Mouse (Mus musculus) left cerebral cortex, postnatal 10 days (tissue): Measurements from ENCODE around the gene Itpr2. TPM values are rescaled to one million over a fixed set of nuclear protein-coding genes. Genes with fewer than 3 reads are reported as not detected.

Experiments used
- DNase-seq, 2 experiments: peaks; one replicate each; pipeline ENCODE4 v3.0.0; 2021 to 2022; ENCODE audit warnings: low spot score in 2 of 2, mixed read lengths in 1 of 2; ENCODE audit errors: extremely low spot score in 1 of 2
- intact Hi-C: fragments of 180-260 bp; cut with DNase I; formaldehyde crosslinking; loops from one replicate; pipeline ENCODE4 v1.15.1; 2025
- total RNA-seq, 2 experiments: library from RNA; stranded (reverse); gene quantifications; 2 replicates each; pipeline ENCODE4 v1.2.3; 2021

Itpr2 gene
- total RNA-seq, 2 experiments from 2014 or later, result 17.0 to 19.3 TPM

DNA sequence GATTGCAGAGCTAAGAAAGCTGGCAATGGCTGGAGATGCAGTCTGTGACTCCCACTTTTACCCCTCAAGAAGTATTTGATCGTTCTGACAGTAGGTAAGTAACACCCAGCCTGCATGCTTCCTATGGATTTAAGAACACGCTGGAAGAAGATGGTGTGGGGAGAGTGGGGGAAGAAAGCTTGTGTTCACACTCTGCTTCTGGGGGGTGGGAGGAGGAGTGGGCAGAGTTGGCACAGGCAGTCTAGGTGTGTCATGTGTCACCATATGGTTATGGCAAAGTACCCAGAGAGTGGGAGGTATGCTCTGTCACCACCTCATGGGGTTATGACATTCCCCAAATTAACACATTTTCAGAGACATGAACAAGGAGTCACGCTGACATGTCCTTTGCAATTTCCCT is 377.5 kb downstream of the Itpr2 start:
- no peak for DNase-seq
- intact Hi-C loops, result no loop called here

DNA sequence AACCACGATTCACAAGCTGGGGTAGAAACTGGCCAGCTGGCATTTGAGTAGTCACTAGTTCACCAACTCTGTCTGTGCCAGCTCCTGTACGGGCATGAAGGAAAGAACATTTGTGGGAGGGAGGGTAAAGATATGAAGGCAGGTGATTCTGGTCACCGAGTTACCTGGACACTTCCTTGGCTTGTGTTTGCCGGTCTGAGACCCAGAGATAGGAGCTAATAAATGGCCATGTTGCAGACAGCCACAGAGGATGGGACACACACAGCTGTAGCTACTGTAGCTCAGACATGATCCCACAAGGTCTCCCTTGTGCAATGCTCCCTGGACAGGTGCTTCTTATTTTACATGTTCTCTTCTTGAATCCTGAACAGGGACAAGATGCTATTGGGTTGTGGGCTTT is 378.4 kb downstream of the Itpr2 start:
- DNase-seq, result no peak
- intact Hi-C loops, result no loop called here

DNA sequence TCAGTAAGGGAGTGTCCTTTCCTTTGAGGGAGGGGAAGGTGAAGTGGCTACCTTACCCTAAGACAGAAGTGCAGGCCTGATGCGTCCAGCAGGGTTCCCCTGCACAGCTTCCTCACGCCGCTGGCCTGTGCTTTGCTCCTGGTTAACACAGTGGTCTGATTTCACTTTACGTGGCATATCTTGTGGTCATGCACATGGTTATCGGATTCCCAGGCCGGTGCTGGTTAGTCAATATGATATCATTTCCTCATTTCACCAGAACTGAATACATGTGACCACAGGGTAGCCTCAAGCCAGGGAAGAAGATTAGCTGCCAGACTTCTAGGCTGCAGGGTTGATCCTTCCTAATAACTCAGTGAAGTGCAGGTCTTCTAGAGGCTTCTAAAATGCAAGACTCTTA is 381.9 kb downstream of the Itpr2 start:
- intact Hi-C loops, result no loop called here
- no peak for DNase-seq

DNA sequence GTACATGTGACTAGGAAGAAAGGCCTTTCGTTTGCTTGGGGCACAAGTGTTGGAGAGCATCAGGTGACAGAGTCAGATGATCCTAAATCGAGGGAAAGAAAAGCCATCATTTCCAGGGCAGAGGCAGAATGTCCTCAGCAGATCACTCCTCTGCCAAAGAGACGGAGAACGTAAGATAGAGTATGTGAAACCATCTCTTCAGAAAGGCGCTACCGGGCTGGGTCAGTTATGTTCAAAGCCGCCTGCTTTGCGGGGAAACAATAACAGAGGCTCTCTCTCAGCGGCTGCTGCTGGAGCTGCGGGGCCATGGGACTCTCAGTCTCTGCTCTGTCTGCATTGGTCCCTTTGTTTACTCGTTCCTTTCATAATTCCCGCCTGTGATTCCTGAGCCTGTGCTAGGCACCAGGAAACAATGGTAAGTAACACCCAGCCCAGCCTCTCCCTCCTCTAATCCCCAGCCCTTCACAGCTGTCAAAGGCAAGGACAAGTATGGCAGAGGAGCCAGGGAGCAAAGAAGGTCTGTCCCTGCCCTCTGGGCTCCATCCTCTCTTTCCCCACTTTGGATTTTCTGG is 387.2 kb downstream of the Itpr2 start:
- no peak for DNase-seq
- intact Hi-C loops, result no loop called here

- intact Hi-C loops, result no loop called here
- no peak for DNase-seq
Observed at GRCm38 (mm10) chr6:146114071-146114470, 388.0 kb downstream of the Itpr2 start.

DNA sequence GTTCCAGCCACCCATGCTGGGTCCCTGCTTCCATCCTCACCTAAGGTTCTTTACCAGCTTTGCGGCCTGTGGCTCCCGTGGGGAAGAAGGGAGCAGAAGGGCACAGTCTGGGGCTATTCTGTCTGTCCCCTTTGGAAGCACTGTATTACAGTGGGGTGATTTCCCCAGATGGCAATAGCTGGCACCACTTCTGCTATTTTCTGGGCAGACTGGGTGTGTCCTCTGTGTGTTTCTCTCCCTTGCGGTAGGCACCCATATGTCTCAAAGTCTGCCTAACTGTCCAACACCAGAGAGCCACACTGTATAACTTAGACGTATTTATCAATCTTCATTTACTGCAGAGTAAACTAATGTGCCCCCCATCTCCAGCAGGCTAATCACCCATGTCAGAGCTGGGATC is 388.9 kb downstream of the Itpr2 start:
- DNase-seq, result no peak
- intact Hi-C loops, result no loop called here

GRCm38 (mm10) chr6:146112211-146112610 is 389.8 kb downstream of the Itpr2 start:
- intact Hi-C loops, result no loop called here
- DNase-seq, result no peak

DNA sequence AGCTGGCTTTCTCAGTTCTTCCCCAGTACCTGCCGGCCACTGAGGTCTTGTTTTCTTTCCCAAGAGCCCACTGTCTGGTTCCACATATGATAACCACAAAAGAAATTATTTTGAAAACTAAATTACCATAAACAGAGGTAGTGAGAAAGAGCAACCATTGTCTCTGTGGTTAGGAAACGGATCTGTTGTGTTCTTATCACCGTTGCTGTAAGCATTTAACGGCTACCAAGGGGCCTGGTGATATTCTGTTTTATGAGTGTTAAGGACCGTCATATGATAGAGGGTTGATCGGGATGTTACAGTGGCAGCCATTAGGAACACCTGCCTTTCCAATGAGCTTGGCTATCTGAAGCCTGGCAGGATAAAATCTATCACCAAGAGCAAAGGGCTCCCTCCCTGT is 390.2 kb downstream of the Itpr2 start:
- intact Hi-C loops, result no loop called here
- no peak for DNase-seq

DNA sequence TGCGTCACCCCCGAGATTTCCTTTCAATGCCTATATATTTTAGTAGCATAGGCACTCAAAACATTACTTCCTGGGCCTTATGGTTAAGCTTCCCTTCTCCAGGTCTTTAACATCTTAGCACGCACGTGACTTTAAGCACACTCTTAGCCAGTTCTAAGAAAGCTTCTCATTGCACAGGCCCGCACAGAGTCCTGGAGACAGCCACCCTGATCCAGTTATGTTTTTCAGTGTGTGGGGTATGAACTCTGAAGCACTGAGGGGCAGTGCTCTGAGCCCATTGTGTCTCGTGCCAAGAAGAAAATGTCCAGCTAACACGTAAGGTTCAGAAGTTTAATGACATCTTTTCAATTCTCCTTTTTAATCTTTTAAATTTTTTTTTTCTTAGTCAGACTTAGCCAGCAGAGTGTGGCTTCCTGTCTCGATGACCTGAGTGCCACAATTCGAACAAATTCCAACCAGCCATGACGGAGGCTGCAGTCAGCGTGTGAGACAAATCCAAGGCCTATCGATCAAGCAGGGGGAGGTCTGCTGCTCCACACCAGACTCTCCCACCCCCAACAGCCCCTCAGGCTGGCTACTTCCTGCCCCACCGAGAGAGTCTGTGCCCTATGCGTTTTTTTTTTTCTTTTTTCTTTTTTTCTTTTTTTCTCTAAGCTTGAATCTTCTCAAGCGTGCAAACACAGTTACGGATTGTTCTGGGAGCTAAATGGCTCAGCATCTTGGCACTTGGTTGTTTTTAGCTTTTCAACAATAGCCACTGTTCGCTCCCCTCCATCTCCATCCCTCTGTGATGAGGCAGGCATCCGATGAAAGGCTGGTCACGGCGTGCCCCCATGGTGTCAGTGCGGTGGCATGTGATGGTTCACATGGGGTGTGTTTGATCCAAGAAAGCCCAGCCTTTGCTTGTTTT is 390.9 kb downstream of the Itpr2 start:
- intact Hi-C loops, result no loop called here
- DNase-seq, result no peak

DNA sequence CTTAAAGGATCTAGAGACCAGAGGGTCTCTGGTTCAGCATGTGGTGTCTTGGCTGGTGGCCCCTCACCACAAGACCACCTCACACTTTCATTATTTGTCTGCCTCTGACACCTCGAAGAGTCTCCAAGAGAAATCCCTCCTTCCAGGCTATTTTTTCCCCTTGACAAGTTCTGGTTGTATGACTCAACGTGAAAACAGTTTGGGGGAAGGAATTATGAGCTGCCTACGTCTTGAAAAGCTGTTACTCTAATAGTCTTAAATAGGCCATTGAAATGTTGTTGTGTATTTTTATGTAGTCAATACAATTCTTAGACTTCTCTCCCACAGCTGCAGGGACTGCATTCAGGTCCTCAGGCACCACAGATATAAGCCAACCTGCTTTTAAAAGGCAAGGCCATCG is 391.6 kb downstream of the Itpr2 start:
- no peak for DNase-seq
- intact Hi-C loops, result no loop called here

DNA sequence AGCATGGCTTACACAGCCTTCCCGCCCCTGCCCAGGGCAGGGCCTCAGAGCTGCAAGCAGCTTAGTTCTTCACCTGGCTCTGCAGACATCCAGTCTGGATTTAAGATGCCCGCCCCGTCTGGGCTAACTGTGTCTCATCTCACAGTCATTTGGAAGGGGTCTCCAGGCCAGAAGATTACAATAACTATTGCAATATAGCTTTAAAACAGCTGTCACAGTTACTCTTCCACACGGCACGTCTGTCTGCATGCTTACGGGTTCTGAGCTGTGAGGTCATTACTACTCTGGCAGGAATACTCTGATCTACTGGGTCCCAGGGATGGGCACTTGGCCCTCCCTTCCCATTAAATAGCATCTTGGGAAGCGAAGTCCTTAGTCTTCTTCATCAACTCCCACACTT is 393.3 kb downstream of the Itpr2 start:
- DNase-seq, result no peak
- intact Hi-C loops, result no loop called here

DNA sequence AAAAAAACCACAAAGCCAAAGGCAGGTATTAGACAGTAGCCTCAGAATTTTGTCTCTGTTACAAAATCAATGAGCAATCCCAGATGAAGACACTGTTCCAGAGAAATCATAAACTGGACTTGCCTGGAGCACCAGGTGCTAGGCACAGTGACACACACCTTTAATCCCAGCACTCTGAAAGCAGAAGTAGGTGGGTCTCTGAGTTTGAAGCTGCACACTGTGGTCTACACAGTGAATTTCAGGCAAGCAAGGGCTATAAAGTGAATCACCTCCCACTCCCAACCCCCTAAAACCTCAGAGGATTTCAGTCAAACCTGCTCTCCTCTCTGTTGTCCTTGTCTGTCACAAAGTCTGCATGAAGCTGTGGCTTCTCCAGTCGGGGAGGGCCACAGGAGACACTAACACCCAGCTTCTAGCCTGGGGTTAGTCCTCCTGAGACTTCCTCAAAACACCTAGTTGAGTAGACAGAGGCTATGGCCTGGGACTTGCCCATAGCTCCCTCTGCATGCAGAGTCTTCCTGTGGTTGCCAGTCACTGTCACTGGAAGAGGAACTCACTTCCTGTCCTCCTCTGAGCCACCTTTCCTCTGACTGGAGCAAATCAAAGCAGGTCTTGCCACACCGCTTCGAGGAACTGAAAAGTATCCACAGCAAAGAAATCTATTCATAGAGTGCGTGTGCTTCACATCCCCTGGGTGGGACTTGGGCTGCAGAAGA is 394.7 kb downstream of the Itpr2 start:
- intact Hi-C loops, result no loop called here

DNA sequence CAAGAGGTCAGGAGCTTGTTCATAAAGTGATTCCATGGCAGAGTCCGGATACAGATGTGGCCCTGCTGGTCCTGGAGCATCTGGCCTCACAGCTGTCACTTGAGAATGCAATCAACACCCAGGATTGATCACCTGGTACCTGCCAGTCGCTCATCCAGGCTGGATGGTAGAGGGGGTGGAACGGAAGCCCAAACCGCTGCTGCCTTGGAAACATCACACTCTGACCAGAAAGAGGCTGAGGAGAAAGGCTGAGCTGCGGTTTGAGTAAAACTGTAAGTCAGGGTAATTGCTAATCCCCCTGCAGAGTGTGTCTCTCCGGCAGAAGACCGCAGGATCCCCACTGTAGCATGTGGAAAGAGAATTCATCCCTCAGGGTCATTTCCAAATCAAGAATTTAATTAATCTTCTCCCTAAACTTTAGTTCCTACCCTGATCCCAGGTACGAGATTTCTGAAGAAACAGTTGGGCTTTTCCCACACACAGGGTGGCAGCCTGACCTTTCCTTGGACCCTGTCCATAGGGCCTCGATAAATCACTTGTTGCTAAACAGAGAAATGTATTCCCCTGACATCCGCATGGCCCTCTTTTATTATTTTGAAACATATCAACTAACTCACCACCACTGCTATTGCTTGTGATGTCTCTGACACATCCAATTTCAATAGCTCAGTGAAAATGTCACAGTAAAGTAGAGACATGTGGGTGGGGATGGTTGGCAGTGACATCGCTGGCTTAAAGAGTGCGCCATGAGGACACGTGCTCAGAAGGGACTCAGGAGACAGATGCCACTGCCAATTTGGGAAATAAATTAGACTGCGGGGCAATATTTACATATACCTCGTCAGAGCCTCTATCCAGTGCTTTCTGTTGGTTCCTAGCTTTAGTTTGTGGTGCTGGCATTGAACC is 418.7 kb downstream of the Itpr2 start:
- DNase-seq, result no peak
- intact Hi-C loops, result no loop called here

More for the DNA sequence above, 394.7 kb downstream of the Itpr2 start:
- DNase-seq, result no peak

- intact Hi-C loops, result no loop called here
- no peak for DNase-seq
Observed at GRCm38 (mm10) chr6:146082476-146082875, 419.5 kb downstream of the Itpr2 start.

- intact Hi-C loops, result no loop called here
- DNase-seq, result no peak
Observed at GRCm38 (mm10) chr6:146081578-146081977, 420.4 kb downstream of the Itpr2 start.

DNA sequence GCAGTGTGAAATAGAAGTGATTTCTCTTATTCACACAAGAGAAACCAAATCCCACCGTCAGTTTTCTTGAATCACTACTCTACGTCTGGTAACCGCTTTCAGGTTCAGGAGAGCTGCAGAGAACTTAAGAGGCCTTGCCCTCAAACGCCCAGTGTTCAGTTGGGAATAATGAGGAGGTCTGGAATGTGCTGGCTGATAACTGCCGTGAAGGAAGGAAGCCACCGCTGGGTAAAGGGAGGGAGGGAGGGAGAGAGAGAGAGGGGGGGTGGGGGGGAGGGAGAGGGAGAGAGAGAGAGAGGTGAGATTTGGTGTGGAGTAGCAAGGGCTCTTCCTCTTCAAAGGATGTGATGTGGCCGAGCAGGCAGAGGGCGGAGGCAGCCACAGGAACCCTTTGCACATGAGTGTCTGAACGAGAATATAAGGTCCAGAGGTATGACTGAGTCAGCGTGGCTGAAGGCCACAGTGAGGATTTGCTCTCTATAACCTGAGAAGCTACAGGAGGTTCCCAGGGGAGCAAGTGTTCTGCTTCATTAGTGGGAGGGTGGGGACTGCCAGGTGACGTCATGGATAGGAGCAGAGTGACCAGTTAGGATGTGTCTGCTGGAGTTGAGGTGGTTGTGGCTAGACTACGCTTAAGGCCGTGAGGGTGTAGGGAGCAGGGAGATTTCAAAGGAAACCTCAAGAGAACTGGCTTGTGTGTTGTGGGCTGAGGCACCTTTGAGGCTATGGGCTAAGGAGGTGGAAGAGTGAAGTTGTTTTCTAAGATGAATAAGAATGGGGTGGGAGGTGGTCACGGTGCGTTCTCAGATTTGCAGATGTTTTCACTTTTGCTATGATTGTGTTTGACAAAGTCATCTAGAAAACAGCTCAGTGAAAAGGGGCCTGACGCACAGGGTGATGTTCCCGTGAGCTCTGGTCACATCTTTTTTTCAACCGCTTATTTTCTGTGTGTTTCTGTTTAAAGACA is 421.2 kb downstream of the Itpr2 start:
- intact Hi-C loops, result no loop called here
- DNase-seq, result no peak

DNA sequence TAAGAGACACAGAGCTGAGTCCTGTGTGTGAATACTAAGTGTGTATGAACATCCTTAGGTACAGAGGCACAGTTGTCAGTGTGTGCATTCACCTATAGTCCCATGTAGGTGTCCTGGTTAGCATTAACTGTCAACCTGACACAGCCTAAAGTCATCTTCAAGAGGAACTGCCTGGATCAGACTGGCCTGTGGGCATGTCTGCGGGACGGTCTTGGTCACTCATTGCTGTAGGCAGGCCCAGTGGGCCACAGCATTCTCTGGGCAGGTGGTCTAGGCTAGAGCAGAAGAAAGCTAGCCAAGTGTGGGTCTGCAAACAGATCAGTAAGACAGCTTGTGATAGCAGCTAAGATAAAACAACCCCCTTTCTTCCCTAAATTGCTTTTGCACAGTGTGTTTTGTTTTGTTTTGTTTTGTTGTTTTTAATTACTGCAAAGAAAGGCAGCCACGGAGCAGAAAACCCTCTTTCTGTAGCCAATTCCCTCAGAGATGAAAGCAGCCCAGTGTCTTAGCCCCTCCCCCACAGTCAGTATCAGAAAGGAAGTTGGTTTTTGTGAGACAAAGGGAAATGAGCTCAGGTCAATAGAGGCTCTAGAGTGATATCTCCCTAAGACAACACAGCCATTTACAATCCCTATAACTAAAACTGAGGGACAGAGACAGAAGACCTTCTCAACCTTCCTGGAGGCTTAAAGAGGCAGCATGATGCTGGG is 422.1 kb downstream of the Itpr2 start:
- intact Hi-C loops, result no loop called here
- DNase-seq, result no peak
